Mouse (Mus musculus) neutrophil, adult 65 days (primary cell): ENCODE results near the gene Mefv. TPM values are rescaled to one million over a fixed set of nuclear protein-coding genes. Genes with fewer than 3 reads are reported as not detected.

Experiments used
- total RNA-seq: library from RNA; stranded (reverse); gene quantifications from 2 replicates; pipeline ENCODE4 v1.2.4, GENCODE M21; 2023

The Mefv gene
- total RNA-seq, result 33.3 and 33.9 TPM in 2 replicates

GRCm38 (mm10) chr16:3717980-3718379, at the start of gene Mefv:
Gene Mefv, minus strand, starts transcription at chr16:3718097.

GRCm38 (mm10) chr16:3743503-3744185, 25.7 kb upstream of the Mefv start, which contains the start of gene Zfp263:
Gene Zfp263, plus strand, starts transcription at chr16:3744093.

Other genes starting within 250 kb of the Mefv start
- not detected in 2 replicates for gene Olfr161, start 127.1 kb downstream of the Mefv start, total RNA-seq
- 55.0 and 87.0 TPM in 2 replicates for gene Zfp263, start 26.0 kb upstream of the Mefv start, total RNA-seq
- gene Olfr15, start 112.8 kb upstream of the Mefv start, total RNA-seq, result not detected in 2 replicates
- gene Zfp174, start 129.2 kb upstream of the Mefv start, total RNA-seq, result 0.13 and 0.34 TPM in 2 replicates
- gene Naa60, start 154.3 kb upstream of the Mefv start, total RNA-seq, result 103 and 107 TPM in 2 replicates
- gene Zfp597, start 166.5 kb upstream of the Mefv start, total RNA-seq, result 27.9 and 30.8 TPM in 2 replicates
- 1.5 and 3.0 TPM in 2 replicates for gene Gm20695, start 166.6 kb upstream of the Mefv start, total RNA-seq
- 3.0 and 5.0 TPM in 2 replicates for gene 1700037C18Rik, start 190.6 kb upstream of the Mefv start, total RNA-seq
- gene Cluap1, start 190.7 kb upstream of the Mefv start, total RNA-seq, result 6.9 and 12.5 TPM in 2 replicates